Mouse (Mus musculus): ENCODE measurements around the gene Mettl7a1.
"Not testable (repeated sequence)": the region's sequence is repeated elsewhere in the genome, so short reads cannot be mapped to it uniquely, and the experiment has no call there.

Mettl7a1 gene

GRCm38 (mm10) chr15:100301556-100301955, 2.4 kb upstream of the Mettl7a1 start:
- no peak for DNase-seq

- DNase-seq, result peak; percentile 35
Observed at GRCm38 (mm10) chr15:100303428-100304018, 417 bp upstream of the Mettl7a1 start.

- no peak for DNase-seq
Observed at GRCm38 (mm10) chr15:100306201-100306600, 2.3 kb downstream of the Mettl7a1 start.

- DNase-seq, result peak; percentile 69
Observed at GRCm38 (mm10) chr15:100307438-100308096, 3.6 kb downstream of the Mettl7a1 start.

- no peak for DNase-seq
Observed at GRCm38 (mm10) chr15:100312346-100312745, 8.4 kb downstream of the Mettl7a1 start.

- no peak for DNase-seq
Observed at GRCm38 (mm10) chr15:100314448-100315145, 10.7 kb downstream of the Mettl7a1 start.

- not testable (repeated sequence) for DNase-seq
Observed at GRCm38 (mm10) chr15:100318014-100318671, 14.2 kb downstream of the Mettl7a1 start.

GRCm38 (mm10) chr15:100319884-100320283, 15.9 kb downstream of the Mettl7a1 start:
- no peak for DNase-seq

- DNase-seq, result no peak
Observed at GRCm38 (mm10) chr15:100320295-100320905, 16.5 kb downstream of the Mettl7a1 start.

- DNase-seq, result peak; percentile 75
Observed at GRCm38 (mm10) chr15:100321134-100321533, 17.2 kb downstream of the Mettl7a1 start.

GRCm38 (mm10) chr15:100324021-100324591, 20.2 kb downstream of the Mettl7a1 start:
- no peak for DNase-seq

GRCm38 (mm10) chr15:100325235-100325634, 21.3 kb downstream of the Mettl7a1 start:
- DNase-seq, result no peak

- DNase-seq, result not testable (repeated sequence)
Observed at GRCm38 (mm10) chr15:100328089-100328488, 24.1 kb downstream of the Mettl7a1 start.

GRCm38 (mm10) chr15:100329336-100329735, 25.4 kb downstream of the Mettl7a1 start:
- not testable (repeated sequence) for DNase-seq

- no peak for DNase-seq
Observed at GRCm38 (mm10) chr15:100330739-100331138, 26.8 kb downstream of the Mettl7a1 start.

GRCm38 (mm10) chr15:100332077-100332961, 28.4 kb downstream of the Mettl7a1 start:
- DNase-seq, result not testable (repeated sequence)

- no peak for DNase-seq
Observed at GRCm38 (mm10) chr15:100334629-100335028, 30.7 kb downstream of the Mettl7a1 start, which contains the start of gene Mettl7a3. Gene Mettl7a3, plus strand, starts transcription at chr15:100334929.

- DNase-seq, result not testable (repeated sequence)
Observed at GRCm38 (mm10) chr15:100337328-100337727, 33.4 kb downstream of the Mettl7a1 start.

- peak; percentile 77 for DNase-seq
Observed at GRCm38 (mm10) chr15:100337847-100338246, 33.9 kb downstream of the Mettl7a1 start.

GRCm38 (mm10) chr15:100341314-100341980, 37.5 kb downstream of the Mettl7a1 start:
- not testable (repeated sequence) for DNase-seq

- no peak for DNase-seq
Observed at GRCm38 (mm10) chr15:100345484-100345883, 41.5 kb downstream of the Mettl7a1 start.
